Comparison of ENCODE assay signal across 19 mouse cellular contexts in the genomic region with DNA sequence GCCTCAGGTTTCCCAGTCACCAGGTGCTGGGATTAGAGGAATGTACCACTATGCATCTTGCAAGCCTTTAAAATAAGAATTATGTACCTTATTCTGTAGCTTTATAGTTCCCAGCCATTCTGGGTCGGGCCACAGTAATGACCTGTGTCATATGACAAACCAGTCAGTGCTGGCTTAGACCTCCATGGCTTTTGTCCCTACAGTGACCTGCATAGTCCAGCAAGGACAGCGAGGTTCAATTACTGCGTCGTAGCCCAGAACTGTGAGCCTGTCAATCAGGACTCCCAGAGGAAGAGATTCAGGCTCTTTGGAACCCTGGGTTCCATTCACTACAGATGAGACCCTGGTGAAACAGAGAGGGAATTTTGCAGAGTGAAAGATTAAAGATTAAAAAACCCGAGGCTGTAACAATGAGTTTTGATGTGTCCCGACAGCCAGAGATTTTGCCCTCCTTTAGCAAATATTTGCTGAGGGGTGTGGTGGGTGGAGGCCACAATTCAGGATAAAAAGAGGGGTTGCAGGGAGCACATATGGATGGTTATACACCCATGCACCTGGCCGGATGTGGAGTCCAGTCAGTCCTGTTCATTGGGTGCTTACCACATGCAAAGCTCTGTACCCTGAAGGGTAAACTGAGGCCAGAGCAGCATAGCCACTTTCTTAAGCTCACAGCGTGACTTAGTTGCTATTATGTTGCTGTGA. TPM values are rescaled to one million over a fixed set of nuclear protein-coding genes. Genes with fewer than 3 reads are reported as not detected.
"Had no signal": no experiment of that assay in that cellular context is flagged by ENCODE, and none has a peak within 500 bp of the region (broad histone marks: within the 10 kb centered on the region; RNA-seq: fewer than 3 reads in every experiment).

No protein-coding gene starts in this region.

- DNase-seq: kidney, adult 18-20 months; kidney, adult 9 months; kidney, postnatal 36 days; layer of hippocampus, adult 9-11 months; liver, postnatal 0 days; lung, embryonic 14.5 days; retina, postnatal 1 day; thymus, postnatal 25 days had no signal

- H3K9me3 ChIP-seq: limb, embryonic 10.5 days; limb, embryonic 13.5 days; midbrain, embryonic 10.5 days; midbrain, embryonic 13.5 days; neural tube, embryonic 13.5 days had no signal

- ATAC-seq: liver, postnatal 0 days; lung, postnatal 0 days; midbrain, embryonic 13.5 days; midbrain, embryonic 16.5 days had no signal

- H3K27ac ChIP-seq: kidney, postnatal 0 days; limb, embryonic 13.5 days; liver, embryonic 14.5 days; macrophage; midbrain, embryonic 10.5 days; midbrain, embryonic 13.5 days; neural tube, embryonic 13.5 days had no signal

- H3K9ac ChIP-seq: limb, embryonic 13.5 days; liver, embryonic 14.5 days; liver, postnatal 0 days; lung, embryonic 14.5 days; midbrain, embryonic 13.5 days; neural tube, embryonic 13.5 days had no signal

- H3K27me3 ChIP-seq: midbrain, embryonic 13.5 days; neural tube, embryonic 13.5 days had no signal

- H3K4me2 ChIP-seq: limb, embryonic 13.5 days; lung, embryonic 14.5 days; midbrain, embryonic 13.5 days; neural tube, embryonic 13.5 days had no signal

- H3K4me1 ChIP-seq: midbrain, embryonic 10.5 days; midbrain, embryonic 13.5 days; neural tube, embryonic 13.5 days had no signal

- H3K4me3 ChIP-seq: limb, embryonic 10.5 days; limb, embryonic 13.5 days; midbrain, embryonic 10.5 days; midbrain, embryonic 13.5 days; myocyte; neural tube, embryonic 13.5 days had no signal

- H3K36me3 ChIP-seq: limb, embryonic 10.5 days; limb, embryonic 13.5 days; midbrain, embryonic 10.5 days; midbrain, embryonic 13.5 days; neural tube, embryonic 13.5 days had no signal

RNA-seq across cellular contexts. Expression of a gene that starts 10.9 kb away (rescaled TPM):
- polyA plus RNA-seq: myocyte had no signal
